Mouse (Mus musculus): ENCODE measurements around the gene Taar8b.
"Not testable (repeated sequence)": the region's sequence is repeated elsewhere in the genome, so short reads cannot be mapped to it uniquely, and the experiment has no call there.

GRCm38 (mm10) chr10:24097010-24097409 lies 4.9 kb upstream of the Taar8b start:
- not testable (repeated sequence) for TF ChIP-seq POLR2A (IDR thresholded peaks at IDR 0.05; ENCODE audit: extremely low read depth, insufficient read depth, low read length); CTCF (IDR thresholded peaks at IDR 0.05; ENCODE audit: low read depth, low read length)
